Mouse (Mus musculus) cerebellum, adult 8-10 months (tissue): ENCODE results near the gene Odf3b.

ENCODE experiments used
- DNase-seq: peaks from one replicate; pipeline ENCODE4 v3.0.0; 2022

The Odf3b gene

DNA sequence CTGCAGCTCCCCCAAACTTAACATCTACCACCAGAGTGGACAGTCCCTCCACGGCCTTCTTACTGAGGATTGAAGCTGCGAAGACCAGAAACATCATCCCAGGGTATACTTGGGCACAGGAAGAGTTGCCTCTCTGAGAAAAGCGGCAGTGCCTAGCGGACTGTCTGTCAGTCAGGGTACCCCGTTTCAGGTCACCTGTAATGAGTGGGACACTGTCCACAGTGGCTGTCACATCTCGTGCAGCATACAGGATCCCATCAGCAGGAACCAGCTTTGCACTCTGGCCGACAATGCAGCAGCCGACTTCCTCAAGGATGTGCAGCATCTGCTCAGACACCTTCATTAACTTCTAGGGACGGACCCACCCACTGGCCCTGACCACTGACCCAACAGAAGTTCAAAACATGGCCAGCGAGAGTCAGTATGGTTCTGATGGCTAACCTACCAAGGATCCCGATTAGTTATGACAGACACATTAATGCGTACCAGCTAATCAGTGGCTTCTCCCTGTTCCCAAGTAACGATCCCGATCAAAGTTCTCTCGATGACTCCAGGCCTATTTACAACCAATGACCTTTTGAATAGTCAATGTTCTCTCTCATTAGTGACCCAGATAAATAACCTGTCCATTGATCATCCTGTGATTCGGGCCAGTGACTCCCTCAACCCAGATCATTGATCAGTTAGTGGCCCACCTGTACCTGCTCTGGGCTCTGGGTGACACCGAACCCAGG, 4.1 kb downstream of the Odf3b start:
- no peak for DNase-seq

DNA sequence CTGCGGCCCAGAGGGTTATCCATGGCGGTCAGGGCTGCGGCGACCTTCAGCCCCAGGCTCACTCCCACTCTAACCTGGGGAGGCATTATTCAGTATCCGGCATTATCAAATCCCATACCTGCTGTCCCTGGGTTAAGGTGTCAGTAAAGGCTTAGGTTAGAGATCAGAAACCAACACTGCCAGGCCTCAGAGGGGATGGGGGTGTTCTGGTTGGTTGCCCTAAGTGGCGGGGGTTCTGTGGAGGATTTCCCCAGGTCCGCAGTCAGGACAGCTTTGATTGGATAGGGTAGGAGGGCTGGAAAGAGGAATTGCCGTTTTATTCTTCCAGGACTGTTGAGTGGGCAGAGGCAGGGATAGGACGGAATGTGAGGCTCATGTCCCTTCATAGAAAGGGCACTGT, 4.7 kb downstream of the Odf3b start:
- DNase-seq, result no peak

- DNase-seq, result peak; percentile 96
Observed at GRCm38 (mm10) chr15:89373762-89374248, 5.3 kb downstream of the Odf3b start, which contains the start of gene Sco2. Gene Sco2 (minus strand): TSS chr15:89373846.

DNA sequence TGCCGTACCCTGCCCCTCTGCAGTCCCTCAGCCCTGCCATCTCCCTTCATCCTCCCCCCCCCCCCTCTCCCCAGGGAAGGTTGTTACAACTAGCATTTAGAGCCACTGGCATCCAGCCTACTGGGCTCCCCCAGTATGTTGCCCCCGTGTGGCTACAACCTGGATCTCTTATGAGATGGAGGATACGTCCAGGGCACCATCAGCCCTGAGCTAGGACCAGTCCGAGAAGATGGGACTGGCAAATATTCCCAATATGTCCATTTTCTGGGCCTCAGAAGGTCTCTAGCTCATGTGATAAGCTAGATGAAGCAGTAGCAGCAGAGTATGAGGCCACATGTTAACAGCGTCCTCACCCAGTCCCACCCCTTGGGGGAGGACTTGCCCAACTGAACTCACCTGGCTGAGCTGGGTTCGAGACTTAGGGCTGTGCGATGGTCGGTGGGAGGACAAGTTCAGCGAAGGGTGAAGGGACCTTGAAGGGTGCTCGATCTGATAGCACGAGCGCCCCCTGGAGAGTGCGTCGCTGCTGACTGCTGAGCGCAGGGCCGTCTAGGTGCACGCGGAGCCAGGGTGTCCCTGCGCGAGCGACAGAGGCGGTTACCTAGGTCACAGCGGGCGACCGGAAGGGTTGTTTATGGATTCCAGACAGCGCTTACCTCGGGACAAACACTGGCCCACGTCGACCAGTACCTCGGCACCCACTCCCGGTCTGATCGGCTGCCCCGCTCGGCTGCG, 5.9 kb downstream of the Odf3b start:
- peak; percentile 79 for DNase-seq

DNA sequence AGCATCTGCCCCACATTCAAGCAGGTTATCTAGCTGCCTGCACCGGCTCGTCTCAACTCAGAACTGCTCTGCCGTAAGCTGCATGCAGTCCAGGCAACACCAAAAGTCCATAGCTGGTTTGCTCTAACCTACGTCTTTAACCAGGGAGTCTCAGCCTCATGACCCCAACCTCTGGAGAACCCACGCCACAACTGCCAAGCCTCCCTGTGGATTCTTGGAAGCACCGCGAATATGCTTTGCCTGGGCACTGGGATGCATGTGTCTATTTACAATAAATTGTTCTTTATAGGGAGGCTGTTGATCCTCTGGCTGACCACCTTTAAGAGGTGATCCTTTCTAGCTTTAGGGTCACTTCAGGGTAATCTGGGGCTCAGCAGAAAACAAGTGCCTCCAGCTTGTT, 6.5 kb downstream of the Odf3b start:
- no peak for DNase-seq

DNA sequence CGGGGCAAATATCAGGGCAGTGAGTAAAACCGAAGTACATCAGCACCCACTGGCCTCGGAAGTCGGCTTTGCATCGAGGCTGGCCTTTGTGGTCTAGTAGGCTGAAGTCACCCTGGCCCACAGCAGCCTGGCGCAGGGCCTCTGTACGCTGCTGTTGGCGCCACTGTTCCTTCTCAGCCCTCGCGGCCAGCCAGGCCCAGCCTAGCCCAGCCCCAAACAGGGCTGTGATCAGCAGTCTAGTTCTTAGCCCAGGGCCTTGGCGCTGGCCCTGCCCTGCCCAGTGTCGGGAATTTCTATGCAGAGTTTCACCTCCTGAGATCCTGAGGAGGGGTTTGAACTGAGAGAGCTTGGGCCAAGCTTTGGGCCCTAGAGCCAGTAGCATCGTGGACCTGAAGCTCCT, 7.0 kb downstream of the Odf3b start:
- DNase-seq, result no peak

DNA sequence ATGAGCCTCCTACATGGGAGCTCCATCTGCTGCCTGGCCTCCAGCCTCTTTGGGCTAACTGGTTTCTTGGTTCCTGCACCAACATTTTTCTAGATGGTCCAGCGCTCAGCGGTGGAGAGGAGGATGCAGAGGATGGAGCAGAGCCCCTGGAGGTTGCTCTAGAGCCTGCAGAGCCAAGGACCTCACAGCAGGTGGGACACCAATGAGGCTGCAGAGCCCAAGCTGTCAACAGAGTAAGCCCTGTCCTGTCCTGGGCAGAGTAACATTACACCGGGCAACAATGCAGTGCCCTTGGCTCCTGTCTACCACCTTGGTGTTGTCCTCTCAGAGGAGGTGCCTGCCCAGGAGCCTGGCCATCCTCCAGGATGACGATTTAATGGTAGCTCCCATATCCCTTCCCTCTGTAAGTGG, 13.9 kb downstream of the Odf3b start:
- DNase-seq, result peak; percentile 87

GRCm38 (mm10) chr15:89363051-89363450, 16.0 kb downstream of the Odf3b start:
- DNase-seq, result no peak

DNA sequence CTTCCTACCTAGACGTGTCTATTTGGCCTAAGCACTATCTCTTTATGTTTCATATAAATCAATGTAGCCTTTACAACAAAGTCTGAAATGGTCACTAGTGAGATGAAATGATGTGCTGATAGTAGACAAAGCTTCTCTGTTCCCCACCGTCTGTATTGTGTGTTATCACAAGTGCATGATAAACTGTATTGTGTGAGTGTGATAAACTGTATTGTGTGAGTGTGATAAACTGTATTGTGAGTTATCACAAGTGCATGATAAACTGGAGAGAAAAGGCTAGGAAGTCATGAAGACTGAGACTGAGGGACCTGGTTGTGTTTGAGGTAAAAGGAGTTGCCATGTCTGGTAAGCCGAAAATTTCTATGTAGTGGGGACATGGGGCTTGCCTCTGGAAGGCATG, 20.3 kb downstream of the Odf3b start:
- no peak for DNase-seq

DNA sequence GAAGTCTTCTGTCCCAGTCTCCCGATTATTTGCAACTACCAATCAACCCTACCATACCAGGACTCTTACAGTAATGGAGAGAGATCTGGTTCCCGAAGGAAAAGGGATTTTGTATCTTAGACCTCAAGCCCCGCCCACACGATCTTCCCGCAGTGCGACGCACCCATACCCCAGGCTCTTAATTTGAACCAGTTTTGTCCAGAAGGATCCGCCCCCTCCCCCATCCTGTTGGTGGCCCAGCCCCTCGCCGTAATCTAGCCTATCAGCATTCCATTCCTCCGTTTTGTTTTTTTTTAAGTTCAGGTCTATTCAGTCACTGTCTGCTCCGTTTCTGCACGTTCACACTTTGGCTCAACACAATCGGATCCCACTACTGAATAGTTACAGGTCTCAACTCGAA, 22.7 kb downstream of the Odf3b start:
- DNase-seq, result no peak

DNA sequence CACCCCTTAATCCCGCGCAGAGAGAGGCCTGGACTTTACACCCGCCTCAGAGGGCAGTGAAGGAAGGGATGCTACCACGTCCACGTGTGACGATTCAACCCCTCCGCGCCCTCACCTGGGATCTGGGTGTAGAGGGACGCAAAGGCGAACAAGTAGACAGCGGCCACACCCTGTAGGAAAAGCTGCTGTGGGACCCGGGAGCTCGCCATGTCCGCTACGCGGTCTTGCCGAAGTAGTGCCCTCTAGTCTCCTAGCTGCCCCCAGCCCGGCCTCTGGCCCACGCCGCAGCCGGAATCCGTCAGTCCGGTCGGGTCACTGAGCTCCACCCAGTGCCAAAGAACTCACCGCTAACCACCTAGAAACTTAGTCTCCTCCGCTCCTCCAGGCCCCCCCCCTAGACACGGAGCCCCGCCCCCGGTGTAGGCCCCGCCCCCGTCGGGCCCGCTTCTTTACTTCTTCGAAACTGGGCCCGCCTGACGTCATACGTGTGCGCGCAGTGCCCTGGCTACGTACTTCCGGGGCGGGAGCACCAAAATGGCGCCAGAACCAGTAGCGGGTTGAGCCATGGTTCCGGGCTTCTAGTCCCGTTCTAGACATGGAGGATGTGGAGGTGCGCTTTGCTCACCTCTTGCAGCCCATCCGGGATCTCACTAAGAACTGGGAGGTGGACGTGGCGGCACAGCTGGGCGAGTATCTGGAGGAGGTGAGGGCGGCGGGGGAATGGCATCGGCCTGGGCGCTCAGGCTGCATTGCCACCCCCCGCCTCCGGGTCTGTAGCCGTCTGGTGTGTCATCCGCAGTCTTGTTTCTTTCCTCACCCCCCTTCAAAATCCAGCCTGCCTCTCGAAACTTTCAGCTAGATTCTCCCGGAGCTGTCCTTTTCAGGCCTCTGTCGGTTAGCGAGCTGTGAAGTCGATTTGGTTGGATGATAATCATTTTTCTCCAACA, 23.6 kb downstream of the Odf3b start, which contains the start of the genes Lmf2 and Ncaph2:
Gene Lmf2, minus strand, starts transcription at position 419 of the 947 bp plus-strand sequence.
Gene Ncaph2, plus strand, starts transcription at position 479 of the 947 bp plus-strand sequence.
- DNase-seq, result peak; percentile 93

- DNase-seq, result no peak
Observed at GRCm38 (mm10) chr15:89354455-89354854, 24.6 kb downstream of the Odf3b start.

DNA sequence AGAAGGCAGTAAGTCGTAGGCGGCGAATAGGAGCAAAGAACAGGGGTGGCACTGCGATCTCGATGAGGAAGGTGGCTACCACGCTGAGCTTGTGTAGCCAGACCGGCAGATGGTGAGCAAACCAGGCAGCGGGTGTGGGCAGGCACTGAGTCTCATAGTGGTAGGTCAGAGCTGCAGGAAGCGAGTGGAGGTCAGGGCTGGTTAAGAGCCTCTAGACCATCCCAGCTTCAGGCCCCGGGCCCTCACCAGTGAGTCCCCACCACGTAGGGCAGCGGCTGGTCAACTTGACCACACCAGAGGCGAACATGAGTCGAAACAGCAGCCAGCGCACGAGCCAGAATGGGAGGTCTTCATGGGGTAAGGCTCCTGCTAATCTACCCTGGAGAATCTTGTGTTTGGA, 25.2 kb downstream of the Odf3b start:
- no peak for DNase-seq

DNA sequence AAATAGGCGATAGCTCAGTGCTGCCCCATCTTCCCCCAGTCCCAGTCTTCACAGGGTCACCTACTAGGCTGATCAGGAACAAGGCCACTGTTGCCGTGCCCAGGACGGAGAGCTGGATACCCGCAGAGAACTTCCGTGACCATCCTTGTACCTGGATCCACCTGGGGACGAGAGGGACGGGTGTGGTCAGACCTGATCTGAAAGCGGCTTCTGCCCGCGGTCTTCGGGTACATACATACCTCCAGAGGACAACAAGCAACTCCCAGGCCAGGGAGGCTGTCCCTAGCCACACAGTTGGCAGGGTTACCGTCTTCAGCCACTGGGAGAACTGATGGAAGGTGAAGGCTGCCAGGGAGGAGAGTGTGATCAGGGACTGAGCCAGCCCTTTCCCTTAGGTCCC, 26.3 kb downstream of the Odf3b start:
- no peak for DNase-seq

DNA sequence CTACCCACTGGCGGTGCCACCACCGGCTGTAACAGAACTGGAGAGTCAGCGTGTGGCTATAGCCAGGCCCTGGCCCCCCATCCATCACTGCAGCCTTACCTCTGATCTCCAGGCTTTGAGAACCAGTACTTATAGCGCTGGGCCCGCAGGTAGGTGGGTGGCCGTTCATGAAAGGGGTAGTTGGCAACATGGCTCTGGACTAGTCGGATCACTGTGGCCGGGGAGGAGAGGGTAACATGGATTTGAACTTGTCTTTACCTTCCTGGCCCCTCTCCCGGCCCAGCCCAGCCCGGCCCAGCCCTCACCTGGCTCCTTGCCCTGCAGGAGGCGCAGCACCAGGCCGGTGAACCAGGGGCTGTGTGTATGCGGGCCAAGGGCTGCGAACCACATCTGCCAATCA, 27.0 kb downstream of the Odf3b start:
- DNase-seq, result no peak

- no peak for DNase-seq
Observed at GRCm38 (mm10) chr15:89351302-89351701, 27.8 kb downstream of the Odf3b start.

GRCm38 (mm10) chr15:89350447-89350846, 28.6 kb downstream of the Odf3b start:
- DNase-seq, result no peak

DNA sequence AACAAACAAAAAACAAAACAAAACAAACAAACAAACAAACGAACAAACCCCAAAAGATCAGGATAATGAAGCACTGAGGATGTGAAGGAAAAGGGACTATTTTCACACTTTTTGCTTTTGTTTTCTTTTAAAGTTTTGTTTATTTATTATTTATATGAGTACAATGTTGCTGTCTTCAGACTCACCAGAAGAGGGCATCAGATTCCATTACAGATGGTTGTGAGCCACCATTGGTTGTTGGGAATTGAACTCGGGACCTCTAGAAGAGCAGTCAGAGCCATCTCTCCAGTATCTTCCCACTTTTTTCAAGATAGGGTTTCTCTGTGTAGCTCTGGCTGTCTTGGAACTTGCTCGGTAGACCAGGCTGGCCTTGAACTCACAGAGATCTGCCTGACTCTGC, 35.8 kb downstream of the Odf3b start:
- no peak for DNase-seq

DNA sequence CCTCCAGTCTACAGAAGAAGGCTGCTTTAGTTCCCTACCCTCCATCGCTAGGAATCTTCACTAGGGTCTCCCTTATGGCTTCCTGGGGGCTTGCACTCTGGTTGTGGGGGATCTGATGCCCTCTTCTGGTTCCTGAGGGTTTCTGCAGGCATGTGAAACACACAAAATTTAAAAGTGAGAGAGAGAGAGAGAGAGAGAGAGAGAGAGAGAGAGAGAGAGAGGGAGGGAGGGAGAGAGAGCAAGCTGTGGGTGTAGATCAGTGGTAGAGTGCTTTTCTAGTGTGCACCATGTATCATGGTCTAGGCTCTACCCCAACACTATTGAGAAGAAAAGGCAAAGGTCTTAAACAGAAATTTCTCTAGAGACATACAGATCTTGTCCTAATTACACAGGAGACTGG, 37.4 kb downstream of the Odf3b start:
- DNase-seq, result no peak

GRCm38 (mm10) chr15:89340136-89340535, 38.9 kb downstream of the Odf3b start:
- no peak for DNase-seq

DNA sequence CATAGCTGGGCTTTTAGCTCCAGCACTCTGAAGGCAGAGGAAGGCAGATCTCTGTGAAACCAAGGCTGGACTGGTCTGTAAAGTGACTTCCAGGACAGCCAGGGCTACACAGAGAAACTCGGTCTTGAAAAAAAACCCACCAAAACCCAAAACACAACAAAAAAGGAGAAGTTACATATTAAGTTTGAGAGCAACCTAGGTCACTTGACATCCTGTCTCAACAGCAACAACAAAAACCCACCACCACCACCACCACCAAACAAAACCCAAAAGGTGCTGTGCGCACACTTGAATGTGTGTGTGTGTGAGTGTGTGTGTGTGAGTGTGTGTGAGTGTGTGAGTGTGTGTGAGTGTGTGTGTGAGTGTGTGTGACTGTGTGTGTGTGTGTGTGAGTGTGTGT, 39.4 kb downstream of the Odf3b start:
- no peak for DNase-seq

GRCm38 (mm10) chr15:89336422-89336821, 42.7 kb downstream of the Odf3b start:
- no peak for DNase-seq
